Mouse (Mus musculus) cerebellum, adult (tissue): Measurements from ENCODE around the gene Hap1.
"Not testable (repeated sequence)": the region's sequence is repeated elsewhere in the genome, so short reads cannot be mapped to it uniquely, and the experiment has no call there.

Source experiments
- ATAC-seq: cut with Nextera tagmentation; 2 replicates; pipeline ENCODE4 v1.9.2; 2017; ENCODE audit warnings: mild to moderate bottlenecking, moderate library complexity, mixed read lengths; ENCODE audit not compliant: insufficient number of reproducible peaks, low FRiP score, low TSS enrichment

The Hap1 gene

GRCm38 (mm10) chr11:100360175-100360574 is 4.2 kb upstream of the Hap1 start:
- no peak for ATAC-seq

- ATAC-seq: no peak
Measured at GRCm38 (mm10) chr11:100357408-100357807, 1.5 kb upstream of the Hap1 start.

GRCm38 (mm10) chr11:100356819-100357211 is 887 bp upstream of the Hap1 start:
- ATAC-seq: no peak

GRCm38 (mm10) chr11:100355151-100355951 is 577 bp downstream of the Hap1 start:
- peak; percentile 28; the same call in 1 of the 2 replicates for ATAC-seq

GRCm38 (mm10) chr11:100352076-100352857 is 3.7 kb downstream of the Hap1 start:
- no peak for ATAC-seq

- ATAC-seq: no peak
Measured at GRCm38 (mm10) chr11:100344269-100344668, 11.7 kb downstream of the Hap1 start.

GRCm38 (mm10) chr11:100335731-100336130 is 20.2 kb downstream of the Hap1 start:
- ATAC-seq: no peak

GRCm38 (mm10) chr11:100333944-100334457 is 21.9 kb downstream of the Hap1 start, which contains the start of gene Gast:
TSS of gene Gast (plus strand) at chr11:100334407.
- no peak for ATAC-seq

GRCm38 (mm10) chr11:100332766-100333515 is 23.0 kb downstream of the Hap1 start:
- ATAC-seq: no peak

- ATAC-seq: not testable (repeated sequence)
Measured at GRCm38 (mm10) chr11:100330816-100331375, 25.0 kb downstream of the Hap1 start.

GRCm38 (mm10) chr11:100330235-100330634 is 25.7 kb downstream of the Hap1 start:
- no peak for ATAC-seq

GRCm38 (mm10) chr11:100327761-100328160 is 28.2 kb downstream of the Hap1 start:
- ATAC-seq: no peak

GRCm38 (mm10) chr11:100327316-100327715 is 28.6 kb downstream of the Hap1 start:
- no peak for ATAC-seq

GRCm38 (mm10) chr11:100325062-100325629 is 30.8 kb downstream of the Hap1 start:
- ATAC-seq: no peak

GRCm38 (mm10) chr11:100323578-100323977 is 32.4 kb downstream of the Hap1 start:
- ATAC-seq: no peak

GRCm38 (mm10) chr11:100322591-100323258 is 33.2 kb downstream of the Hap1 start:
- ATAC-seq: no peak

- not testable (repeated sequence) for ATAC-seq
Measured at GRCm38 (mm10) chr11:100321479-100322305, 34.2 kb downstream of the Hap1 start.

- ATAC-seq: not testable (repeated sequence)
Measured at GRCm38 (mm10) chr11:100320701-100321410, 35.1 kb downstream of the Hap1 start.
